Mouse (Mus musculus) duodenum, adult 2 months (tissue): Measurements from ENCODE around the gene AY074887. TPM values are rescaled to one million over a fixed set of nuclear protein-coding genes. Genes with fewer than 3 reads are reported as not detected.

Experiments used
- polyA plus RNA-seq: library from polyadenylated mRNA; depleted of rRNA; stranded (reverse); fragments of >200 nt; gene quantifications from 2 replicates; pipeline ENCODE4 v1.2.3, GENCODE M21; 2012; ENCODE audit warnings: low replicate concordance; rRNA removed

Gene AY074887
- not detected in 2 replicates for polyA plus RNA-seq

DNA sequence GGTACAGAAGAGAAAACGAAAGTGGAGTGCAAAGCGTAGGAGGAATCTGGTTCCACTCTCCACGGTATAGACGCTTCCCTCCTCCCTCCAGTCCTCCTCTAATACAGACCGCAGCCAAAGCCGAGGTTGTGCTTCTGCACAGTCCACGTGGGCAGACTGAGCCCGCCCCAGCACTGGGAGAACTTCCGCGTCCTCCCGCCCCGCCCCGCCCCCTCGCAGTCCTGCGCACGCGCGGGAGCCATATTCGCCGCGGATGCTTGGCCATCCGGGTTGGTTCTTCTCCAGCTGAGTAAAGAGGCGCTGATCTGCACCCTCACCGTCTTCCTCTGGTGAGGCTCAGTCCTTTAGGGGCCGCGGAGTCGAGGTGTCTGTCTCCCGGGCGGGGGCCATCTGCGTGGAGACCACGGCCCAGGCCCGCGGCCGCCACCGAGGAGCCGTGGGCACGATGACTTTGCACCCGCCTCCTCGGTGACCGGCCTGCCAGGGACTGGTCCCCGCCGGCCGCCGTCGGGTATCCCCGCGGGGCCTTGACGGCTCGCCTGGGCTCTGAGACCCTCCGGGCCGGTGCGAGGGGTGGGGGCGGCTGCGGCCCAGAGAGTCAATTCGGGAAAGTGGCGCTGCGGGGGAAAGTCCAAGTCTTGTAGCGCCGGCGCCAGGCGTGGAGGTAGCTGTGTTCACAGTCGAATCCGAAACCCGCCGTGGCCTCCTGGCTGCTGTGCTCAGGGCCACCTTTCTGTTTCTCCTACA, at the start of gene AY074887, which contains the start of gene Psma4:
Gene AY074887, minus strand, starts transcription at position 424 of the 747 bp plus-strand sequence.
Gene Psma4, plus strand, starts transcription at position 216 of the 747 bp plus-strand sequence.

DNA sequence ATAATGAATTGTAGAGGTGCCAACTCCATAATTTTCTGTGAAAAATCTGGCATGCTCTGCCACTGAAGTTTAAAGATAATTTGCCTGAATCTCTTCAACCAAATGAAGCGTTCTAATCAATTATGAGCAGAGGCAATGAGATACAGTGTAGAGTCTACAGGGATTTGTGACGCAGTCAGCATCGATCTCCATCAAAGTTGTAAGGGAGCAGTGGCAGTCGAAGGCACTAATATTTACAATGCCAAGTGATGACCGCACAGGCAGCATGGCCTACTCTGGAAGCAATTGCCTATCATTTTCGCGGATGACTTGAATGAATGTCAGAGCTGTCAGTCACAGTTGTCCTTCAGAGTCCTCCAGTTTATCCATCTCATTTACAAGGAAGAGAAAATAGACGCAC, 29.9 kb upstream of the AY074887 start, which contains the start of gene Chrna5:
Gene Chrna5, plus strand, starts transcription at position 207 of the 400 bp plus-strand sequence.

DNA sequence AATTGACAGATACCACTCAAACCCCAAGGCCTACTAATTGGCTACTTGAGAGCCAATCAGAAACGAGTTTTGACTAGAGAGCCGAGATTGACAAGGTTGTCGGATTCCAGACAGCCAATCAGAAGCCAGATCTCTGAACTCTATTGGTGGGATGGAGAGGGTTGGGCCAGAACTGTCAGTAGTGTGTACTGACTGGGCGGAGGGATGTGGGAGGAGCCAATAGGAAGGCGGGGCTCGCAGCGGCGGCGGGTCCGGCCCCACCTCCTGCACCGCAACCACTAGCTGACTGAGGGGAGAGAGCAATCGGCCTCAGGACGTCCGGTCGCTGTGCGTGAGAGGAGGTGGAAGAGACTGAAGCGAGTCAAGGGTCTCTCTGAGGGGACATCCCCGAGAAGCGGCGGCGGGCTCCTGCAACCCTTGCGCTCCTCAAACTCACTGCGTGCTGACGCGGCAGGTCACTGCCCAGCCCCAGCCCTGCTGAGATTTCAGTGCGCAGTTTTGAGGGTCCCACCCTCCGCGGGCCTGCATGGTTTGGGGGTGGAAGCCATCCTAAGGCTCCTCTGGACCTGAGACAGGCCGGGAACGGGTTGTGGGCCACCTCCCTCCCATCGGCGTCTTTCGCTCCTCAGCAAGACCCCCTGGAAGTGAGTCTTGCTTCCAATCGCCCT, 33.7 kb downstream of the AY074887 start, which contains the start of gene Hykk:
Gene Hykk, plus strand, starts transcription at position 274 of the 668 bp plus-strand sequence.

Other genes with a start within 250 kb of the AY074887 start
- 6.9 and 8.9 TPM in 2 replicates for gene Wdr61, start 216.5 kb downstream of the AY074887 start, polyA plus RNA-seq
- gene Crabp1, start 186.2 kb downstream of the AY074887 start, polyA plus RNA-seq = 1.8 and 5.5 TPM in 2 replicates
- 0.64 and 0.88 TPM in 2 replicates for gene Ireb2, start 87.2 kb downstream of the AY074887 start, polyA plus RNA-seq
- gene Hykk, start 33.7 kb downstream of the AY074887 start, polyA plus RNA-seq = 0.32 and 0.33 TPM in 2 replicates
- 13.9 and 14.9 TPM in 2 replicates for gene Psma4, start 208 bp downstream of the AY074887 start, polyA plus RNA-seq
- gene Chrna5, start 29.9 kb upstream of the AY074887 start, polyA plus RNA-seq = not detected in 2 replicates
- 0.65 and 0.88 TPM in 2 replicates for gene Chrna3, start 75.6 kb upstream of the AY074887 start, polyA plus RNA-seq
- gene Chrnb4, start 97.8 kb upstream of the AY074887 start, polyA plus RNA-seq = 0.72 and 0.95 TPM in 2 replicates
- gene Ube2q2, start 197.9 kb upstream of the AY074887 start, polyA plus RNA-seq = 3.9 and 9.1 TPM in 2 replicates